Mouse (Mus musculus): ENCODE results near the gene Acot7. TPM values are rescaled to one million over a fixed set of nuclear protein-coding genes. Genes with fewer than 3 reads are reported as not detected.

Gene Acot7
- polyA plus RNA-seq, 1 experiment from 2014 or later: 276 TPM

- Histone ChIP-seq H3K4me2 (ENCODE audit: low read length) (no peak overlapping the region), H3K27ac (replicated peaks; ENCODE audit: low read depth, low read length) (no peak overlapping the region), H3K4me1 (ENCODE audit: control insufficient read depth, insufficient read depth, low read length) (peaks cover 17% of the 10 kb centered on the region; the same call in 1 of the 2 replicates), H3K4me3 (replicated peaks; ENCODE audit: low read depth, low read length) (no peak overlapping the region), H3K27me3 (ENCODE audit: control insufficient read depth, insufficient read depth, low read length) (peaks cover 65% of the 10 kb centered on the region), H3K9ac (replicated peaks; ENCODE audit: low read length) (no peak overlapping the region), H3K36me3 (ENCODE audit: control insufficient read depth, insufficient read depth, low read length) (peaks cover 11% of the 10 kb centered on the region; the same call in 1 of the 2 replicates), H3K9me3 (ENCODE audit: control insufficient read depth, low read length) (no peaks in the 10 kb centered on the region)
- WGBS: 54% methylated on average over 10 of the region's 10 CpGs
- no peak for ATAC-seq (ENCODE audit: low FRiP score, low TSS enrichment)
- DNase-seq: no peak
Observed at GRCm38 (mm10) chr4:152276389-152277347, 98.7 kb downstream of the Acot7 start.

- no peak overlapping the region for H3K27ac ChIP-seq (replicated peaks; ENCODE audit: low read depth, low read length)
- H3K4me1 ChIP-seq (ENCODE audit: control insufficient read depth, insufficient read depth, low read length): peaks cover 16% of the 10 kb centered on the region; the same call in 1 of the 2 replicates
- peaks cover 76% of the 10 kb centered on the region for H3K27me3 ChIP-seq (ENCODE audit: control insufficient read depth, insufficient read depth, low read length)
- WGBS: 78% methylated on average over 2 of the region's 2 CpGs
- no peak overlapping the region for H3K4me2 ChIP-seq (ENCODE audit: low read length)
- no peaks in the 10 kb centered on the region for H3K9me3 ChIP-seq (ENCODE audit: control insufficient read depth, low read length)
- no peak overlapping the region for H3K9ac ChIP-seq (replicated peaks; ENCODE audit: low read length)
- no peak overlapping the region for H3K4me3 ChIP-seq (replicated peaks; ENCODE audit: low read depth, low read length)
- peaks cover 11% of the 10 kb centered on the region; the same call in 1 of the 2 replicates for H3K36me3 ChIP-seq (ENCODE audit: control insufficient read depth, insufficient read depth, low read length)
- DNase-seq (no peak), ATAC-seq (ENCODE audit: low FRiP score, low TSS enrichment) (no peak)
Observed at GRCm38 (mm10) chr4:152277916-152278315, 100.0 kb downstream of the Acot7 start.

- peaks cover 82% of the 10 kb centered on the region for H3K27me3 ChIP-seq (ENCODE audit: control insufficient read depth, insufficient read depth, low read length)
- 88% methylated on average over 23 of the region's 23 CpGs for WGBS
- H3K9ac ChIP-seq (replicated peaks; ENCODE audit: low read length): no peak overlapping the region
- H3K4me3 ChIP-seq (replicated peaks; ENCODE audit: low read depth, low read length): no peak overlapping the region
- no peak overlapping the region for H3K4me2 ChIP-seq (ENCODE audit: low read length)
- ATAC-seq (ENCODE audit: low FRiP score, low TSS enrichment) (no peak), DNase-seq (no peak)
- no peaks in the 10 kb centered on the region for H3K9me3 ChIP-seq (ENCODE audit: control insufficient read depth, low read length)
- peaks cover 11% of the 10 kb centered on the region; the same call in 1 of the 2 replicates for H3K36me3 ChIP-seq (ENCODE audit: control insufficient read depth, insufficient read depth, low read length)
- peaks cover 9% of the 10 kb centered on the region; the same call in 1 of the 2 replicates for H3K4me1 ChIP-seq (ENCODE audit: control insufficient read depth, insufficient read depth, low read length)
- H3K27ac ChIP-seq (replicated peaks; ENCODE audit: low read depth, low read length): no peak overlapping the region
Observed at GRCm38 (mm10) chr4:152278986-152279385, 101.1 kb downstream of the Acot7 start.

- Histone ChIP-seq H3K9ac (replicated peaks; ENCODE audit: low read length) (no peak overlapping the region), H3K4me3 (replicated peaks; ENCODE audit: low read depth, low read length) (no peak overlapping the region), H3K36me3 (ENCODE audit: control insufficient read depth, insufficient read depth, low read length) (peaks cover 11% of the 10 kb centered on the region; the same call in 1 of the 2 replicates), H3K9me3 (ENCODE audit: control insufficient read depth, low read length) (no peaks in the 10 kb centered on the region), H3K27me3 (ENCODE audit: control insufficient read depth, insufficient read depth, low read length) (peaks cover 85% of the 10 kb centered on the region), H3K27ac (replicated peaks; ENCODE audit: low read depth, low read length) (no peak overlapping the region), H3K4me2 (ENCODE audit: low read length) (no peak overlapping the region), H3K4me1 (ENCODE audit: control insufficient read depth, insufficient read depth, low read length) (peaks cover 10% of the 10 kb centered on the region)
- ATAC-seq (ENCODE audit: low FRiP score, low TSS enrichment): no peak
- 65% methylated on average over 15 of the region's 15 CpGs for WGBS
- no peak for DNase-seq
Observed at GRCm38 (mm10) chr4:152281601-152282000, 103.7 kb downstream of the Acot7 start.

- peak overlapping the region; percentile 56 for H3K4me2 ChIP-seq (ENCODE audit: low read length)
- ATAC-seq (ENCODE audit: low FRiP score, low TSS enrichment): 0 out of 2 replicates have a peak, but pooled peaks have one; percentile 14
Observed at GRCm38 (mm10) chr4:152282721-152283120, 104.8 kb downstream of the Acot7 start.

GRCm38 (mm10) chr4:152283186-152283950 is 105.4 kb downstream of the Acot7 start:
- Histone ChIP-seq H3K9me3 (ENCODE audit: control insufficient read depth, low read length) (no peaks in the 10 kb centered on the region), H3K36me3 (ENCODE audit: control insufficient read depth, insufficient read depth, low read length) (peaks cover 11% of the 10 kb centered on the region; the same call in 1 of the 2 replicates), H3K4me3 (replicated peaks; ENCODE audit: low read depth, low read length) (peak overlapping the region; percentile 32), H3K27ac (replicated peaks; ENCODE audit: low read depth, low read length) (no peak overlapping the region), H3K4me2 (ENCODE audit: low read length) (peak overlapping the region; percentile 56), H3K27me3 (ENCODE audit: control insufficient read depth, insufficient read depth, low read length) (peaks cover 93% of the 10 kb centered on the region), H3K4me1 (ENCODE audit: control insufficient read depth, insufficient read depth, low read length) (peaks cover 25% of the 10 kb centered on the region), H3K9ac (replicated peaks; ENCODE audit: low read length) (no peak overlapping the region; the same call in 1 of the 2 replicates)
- 5% methylated on average over 70 of the region's 70 CpGs for WGBS
- DNase-seq (peak; percentile 92), ATAC-seq (ENCODE audit: low FRiP score, low TSS enrichment) (peak; percentile 66; the same call in 1 of the 2 replicates)

More at GRCm38 (mm10) chr4:152282721-152283120, 104.8 kb downstream of the Acot7 start:
- no peak for DNase-seq
- peaks cover 87% of the 10 kb centered on the region for H3K27me3 ChIP-seq (ENCODE audit: control insufficient read depth, insufficient read depth, low read length)
- WGBS: 14% methylated on average over 33 of the region's 34 CpGs
- no peaks in the 10 kb centered on the region for H3K9me3 ChIP-seq (ENCODE audit: control insufficient read depth, low read length)
- peak overlapping the region; percentile 32 for H3K4me3 ChIP-seq (replicated peaks; ENCODE audit: low read depth, low read length)
- peaks cover 11% of the 10 kb centered on the region; the same call in 1 of the 2 replicates for H3K36me3 ChIP-seq (ENCODE audit: control insufficient read depth, insufficient read depth, low read length)
- H3K9ac ChIP-seq (replicated peaks; ENCODE audit: low read length): no peak overlapping the region; the same call in 1 of the 2 replicates
- H3K4me1 ChIP-seq (ENCODE audit: control insufficient read depth, insufficient read depth, low read length): peaks cover 20% of the 10 kb centered on the region
- H3K27ac ChIP-seq (replicated peaks; ENCODE audit: low read depth, low read length): no peak overlapping the region

GRCm38 (mm10) chr4:152285505-152285904 is 107.6 kb downstream of the Acot7 start:
- ATAC-seq (ENCODE audit: low FRiP score, low TSS enrichment) (no peak), DNase-seq (peak; percentile 85)
- WGBS: 3% methylated on average over 10 of the region's 10 CpGs
- Histone ChIP-seq H3K27ac (replicated peaks; ENCODE audit: low read depth, low read length) (no peak overlapping the region), H3K4me3 (replicated peaks; ENCODE audit: low read depth, low read length) (no peak overlapping the region), H3K4me1 (ENCODE audit: control insufficient read depth, insufficient read depth, low read length) (peaks cover 32% of the 10 kb centered on the region), H3K4me2 (ENCODE audit: low read length) (no peak overlapping the region), H3K27me3 (ENCODE audit: control insufficient read depth, insufficient read depth, low read length) (peaks cover 92% of the 10 kb centered on the region), H3K9ac (replicated peaks; ENCODE audit: low read length) (no peak overlapping the region), H3K36me3 (ENCODE audit: control insufficient read depth, insufficient read depth, low read length) (0 out of 2 replicates have a peak, but pooled peaks cover 4% of the 10 kb centered on the region), H3K9me3 (ENCODE audit: control insufficient read depth, low read length) (no peaks in the 10 kb centered on the region)

- Histone ChIP-seq H3K36me3 (ENCODE audit: control insufficient read depth, insufficient read depth, low read length) (no peaks in the 10 kb centered on the region), H3K27ac (replicated peaks; ENCODE audit: low read depth, low read length) (no peak overlapping the region), H3K4me2 (ENCODE audit: low read length) (peak overlapping the region; percentile 59), H3K9me3 (ENCODE audit: control insufficient read depth, low read length) (no peaks in the 10 kb centered on the region), H3K27me3 (ENCODE audit: control insufficient read depth, insufficient read depth, low read length) (peaks cover 91% of the 10 kb centered on the region), H3K4me3 (replicated peaks; ENCODE audit: low read depth, low read length) (peak overlapping the region; percentile 36), H3K4me1 (ENCODE audit: control insufficient read depth, insufficient read depth, low read length) (peaks cover 38% of the 10 kb centered on the region), H3K9ac (replicated peaks; ENCODE audit: low read length) (peak overlapping the region; percentile 49)
- DNase-seq: peak; percentile 66
- WGBS: 1% methylated on average over 32 of the region's 32 CpGs
- ATAC-seq (ENCODE audit: low FRiP score, low TSS enrichment): peak; percentile 32; the same call in 1 of the 2 replicates
Observed at GRCm38 (mm10) chr4:152286183-152286582, 108.2 kb downstream of the Acot7 start.

All from midbrain, embryonic 14.5 days (tissue).